Mouse (Mus musculus): ENCODE results near the gene Srsf10.

GRCm38 (mm10) chr4:135912164-135912563, 56.6 kb downstream of the Srsf10 start:
- TF ChIP-seq CTCF (IDR thresholded peaks at IDR 0.05; ENCODE audit: extremely low read depth, insufficient read depth, insufficient read length, insufficient replicate concordance): no peak
- TF ChIP-seq POLR2A (IDR thresholded peaks at IDR 0.05; ENCODE audit: low read depth, low read length): no peak
